Mouse (Mus musculus): ENCODE data around the gene Slc35a3. TPM values are rescaled to one million over a fixed set of nuclear protein-coding genes. Genes with fewer than 3 reads are reported as not detected.

Gene Slc35a3
- total RNA-seq, 4 experiments from 2014 or later = 24.5 to 30.0 (median 28.0) TPM

- DNase-seq = no peak
Measured at GRCm38 (mm10) chr3:116637693-116638476, 74.7 kb downstream of the Slc35a3 start.

- DNase-seq = no peak
Measured at GRCm38 (mm10) chr3:116635799-116636198, 76.8 kb downstream of the Slc35a3 start.

GRCm38 (mm10) chr3:116634853-116635252, 77.8 kb downstream of the Slc35a3 start:
- DNase-seq = no peak

- no peak for DNase-seq
Measured at GRCm38 (mm10) chr3:116634091-116634490, 78.5 kb downstream of the Slc35a3 start.

- DNase-seq = no peak
Measured at GRCm38 (mm10) chr3:116632971-116633370, 79.7 kb downstream of the Slc35a3 start.

GRCm38 (mm10) chr3:116631459-116631858, 81.2 kb downstream of the Slc35a3 start:
- no peak for DNase-seq

GRCm38 (mm10) chr3:116622641-116623040, 90.0 kb downstream of the Slc35a3 start:
- no peak for DNase-seq

GRCm38 (mm10) chr3:116620636-116621370, 91.8 kb downstream of the Slc35a3 start:
- DNase-seq = no peak

Other genes starting within 250 kb of the Slc35a3 start
- 10 to 100 TPM; 34.5 to 45.1 (median 36.8) TPM for gene Rtca, start 204.6 kb downstream of the Slc35a3 start, total RNA-seq (2022)
- gene Dbt, start 199.8 kb downstream of the Slc35a3 start, total RNA-seq (2022) = 10 to 100 TPM; 57.2 to 70.8 (median 62.5) TPM
- 1 to 10 TPM; 1.1 to 4.8 (median 1.5) TPM for gene Lrrc39, start 149.9 kb downstream of the Slc35a3 start, total RNA-seq (2022)
- 1 to 10 TPM; 2.4 to 3.4 (median 3.0) TPM for gene Sass6, start 117.8 kb downstream of the Slc35a3 start, total RNA-seq (2022)
- gene Trmt13, start 98.2 kb downstream of the Slc35a3 start, total RNA-seq (2022) = 10 to 100 TPM; 13.6 to 27.7 (median 18.2) TPM
- 10 to 100 TPM; 53.3 to 62.0 (median 60.8) TPM for gene Mfsd14a, start 50.2 kb downstream of the Slc35a3 start, total RNA-seq (2022)
- gene Gm43191, start 31.6 kb downstream of the Slc35a3 start, total RNA-seq (2022) = not detected
- gene Agl, start 95.3 kb upstream of the Slc35a3 start, total RNA-seq (2022) = 10 to 100 TPM; 49.9 to 75.6 (median 62.3) TPM
- 10 to 100 TPM in 2 of 4 experiments, 1 to 10 TPM in 2; 6.2 to 25.3 (median 16.2) TPM for gene Frrs1, start 146.6 kb upstream of the Slc35a3 start, total RNA-seq (2022)